Mouse (Mus musculus): ENCODE results near the gene E130309D02Rik.

Gene E130309D02Rik

GRCm38 (mm10) chr5:143311886-143312285 lies 3.3 kb downstream of the E130309D02Rik start:
- in situ Hi-C loops (cut with MboI, MseI): no loop called here

- in situ Hi-C loops (cut with MboI, MseI): no loop called here
Measured at GRCm38 (mm10) chr5:143309916-143310315, 5.2 kb downstream of the E130309D02Rik start.

- in situ Hi-C loops (cut with MboI, MseI): no loop called here
Measured at GRCm38 (mm10) chr5:143308825-143309224, 6.3 kb downstream of the E130309D02Rik start.

DNA sequence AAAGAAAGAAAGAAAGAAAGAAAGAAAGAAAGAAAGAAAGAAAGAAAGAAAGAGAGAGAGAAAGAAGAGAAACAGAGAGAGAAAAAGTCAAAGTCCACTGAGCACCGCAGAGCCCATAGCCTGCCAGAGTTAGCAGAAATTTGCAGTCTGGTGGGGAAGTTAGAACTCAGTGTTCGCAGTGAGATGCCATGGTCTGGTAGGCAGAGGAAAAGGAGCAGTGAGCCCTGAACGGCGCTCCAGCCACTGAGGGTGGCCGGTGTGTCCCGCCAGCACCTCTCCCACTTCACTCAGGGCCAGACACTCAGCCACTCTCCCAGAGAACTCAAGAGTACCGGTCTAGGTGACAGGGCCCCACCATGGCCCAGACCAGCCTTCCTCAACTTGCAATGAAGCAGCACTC lies 10.9 kb downstream of the E130309D02Rik start:
- in situ Hi-C loops (cut with MboI, MseI): no loop called here

DNA sequence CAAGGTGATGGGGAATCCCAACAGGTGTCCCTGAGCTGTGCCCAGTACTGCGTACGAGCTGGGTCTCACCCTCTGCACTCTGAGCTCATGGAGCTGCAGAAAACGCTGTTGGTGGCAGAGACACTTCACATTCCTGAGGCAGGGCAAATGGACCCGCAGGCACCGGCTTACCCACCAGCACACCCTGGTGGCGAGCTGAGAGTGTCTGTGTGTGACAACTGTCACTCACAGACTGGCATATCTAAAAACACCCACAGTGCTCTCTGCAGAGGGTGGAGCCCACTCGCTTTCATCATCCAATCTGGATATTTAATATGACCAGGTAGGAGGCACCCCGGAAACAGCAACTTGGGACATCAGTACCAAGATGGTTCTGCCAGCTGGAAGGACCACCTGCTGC lies 13.9 kb downstream of the E130309D02Rik start:
- in situ Hi-C loops (cut with MboI, MseI): no loop called here

DNA sequence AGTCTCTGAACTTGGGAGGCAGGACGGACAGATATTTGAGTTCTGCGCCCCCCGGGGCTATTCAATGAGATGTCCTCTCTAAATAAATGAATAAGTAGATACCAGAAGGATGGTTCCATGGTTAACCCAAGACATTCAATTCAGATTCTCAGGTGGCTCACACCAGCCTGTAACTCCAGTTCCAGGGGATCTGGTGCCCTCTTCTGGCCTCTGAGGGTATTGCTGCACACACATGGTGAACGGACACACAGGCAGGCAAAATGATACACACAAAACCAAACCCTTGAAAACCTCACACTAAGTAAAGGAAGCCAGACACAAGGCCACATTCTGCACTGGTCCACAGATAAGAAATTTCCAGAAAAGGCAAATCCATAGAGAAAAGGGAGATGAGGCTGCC lies 15.5 kb downstream of the E130309D02Rik start:
- in situ Hi-C loops (cut with MboI, MseI): no loop called here

- in situ Hi-C loops (cut with MboI, MseI): no loop called here
Measured at GRCm38 (mm10) chr5:143298391-143298790, 16.8 kb downstream of the E130309D02Rik start.

- in situ Hi-C loops (cut with MboI, MseI): no loop called here
Measured at GRCm38 (mm10) chr5:143297986-143298385, 17.2 kb downstream of the E130309D02Rik start.

- in situ Hi-C loops (cut with MboI, MseI): no loop called here
Measured at GRCm38 (mm10) chr5:143295330-143295729, 19.8 kb downstream of the E130309D02Rik start.

DNA sequence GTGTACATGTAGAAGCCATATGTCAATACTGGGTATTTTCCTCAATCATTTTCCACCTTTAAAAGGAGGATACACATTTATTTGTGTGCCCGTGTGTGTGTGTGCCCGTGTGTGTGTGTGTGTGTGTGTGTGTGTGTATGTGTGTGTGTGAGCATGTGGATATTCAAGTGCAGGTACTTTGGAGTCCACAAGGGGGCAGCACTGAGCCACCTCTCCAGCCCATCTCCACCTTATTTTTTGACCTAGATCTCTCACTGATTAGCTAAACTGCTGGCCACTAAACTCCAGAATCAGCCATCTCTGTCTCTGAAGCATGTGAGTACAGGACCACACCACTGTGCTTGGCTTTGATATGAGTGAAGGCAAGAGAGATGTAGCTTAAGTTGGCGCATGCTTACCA lies 20.3 kb downstream of the E130309D02Rik start:
- in situ Hi-C loops (cut with MboI, MseI): no loop called here

- in situ Hi-C loops (cut with MboI, MseI): no loop called here
Measured at GRCm38 (mm10) chr5:143293404-143293803, 21.8 kb downstream of the E130309D02Rik start, which contains the start of gene Zfp853. Gene Zfp853, minus strand, starts transcription at chr5:143293623.

- in situ Hi-C loops (cut with MboI, MseI): no loop called here
Measured at GRCm38 (mm10) chr5:143292879-143293278, 22.3 kb downstream of the E130309D02Rik start.

GRCm38 (mm10) chr5:143289299-143289698 lies 25.9 kb downstream of the E130309D02Rik start:
- in situ Hi-C loops (cut with MboI, MseI): no loop called here

GRCm38 (mm10) chr5:143288378-143288911 lies 26.7 kb downstream of the E130309D02Rik start:
- in situ Hi-C loops (cut with MboI, MseI): no loop called here

GRCm38 (mm10) chr5:143287774-143288328 lies 27.3 kb downstream of the E130309D02Rik start:
- in situ Hi-C loops (cut with MboI, MseI): no loop called here

- in situ Hi-C loops (cut with MboI, MseI): no loop called here
Measured at GRCm38 (mm10) chr5:143284762-143285161, 30.4 kb downstream of the E130309D02Rik start.

- in situ Hi-C loops (cut with MboI, MseI): no loop called here
Measured at GRCm38 (mm10) chr5:143279247-143279646, 35.9 kb downstream of the E130309D02Rik start.

- in situ Hi-C loops (cut with MboI, MseI): no loop called here
Measured at GRCm38 (mm10) chr5:143275761-143276160, 39.4 kb downstream of the E130309D02Rik start.

DNA sequence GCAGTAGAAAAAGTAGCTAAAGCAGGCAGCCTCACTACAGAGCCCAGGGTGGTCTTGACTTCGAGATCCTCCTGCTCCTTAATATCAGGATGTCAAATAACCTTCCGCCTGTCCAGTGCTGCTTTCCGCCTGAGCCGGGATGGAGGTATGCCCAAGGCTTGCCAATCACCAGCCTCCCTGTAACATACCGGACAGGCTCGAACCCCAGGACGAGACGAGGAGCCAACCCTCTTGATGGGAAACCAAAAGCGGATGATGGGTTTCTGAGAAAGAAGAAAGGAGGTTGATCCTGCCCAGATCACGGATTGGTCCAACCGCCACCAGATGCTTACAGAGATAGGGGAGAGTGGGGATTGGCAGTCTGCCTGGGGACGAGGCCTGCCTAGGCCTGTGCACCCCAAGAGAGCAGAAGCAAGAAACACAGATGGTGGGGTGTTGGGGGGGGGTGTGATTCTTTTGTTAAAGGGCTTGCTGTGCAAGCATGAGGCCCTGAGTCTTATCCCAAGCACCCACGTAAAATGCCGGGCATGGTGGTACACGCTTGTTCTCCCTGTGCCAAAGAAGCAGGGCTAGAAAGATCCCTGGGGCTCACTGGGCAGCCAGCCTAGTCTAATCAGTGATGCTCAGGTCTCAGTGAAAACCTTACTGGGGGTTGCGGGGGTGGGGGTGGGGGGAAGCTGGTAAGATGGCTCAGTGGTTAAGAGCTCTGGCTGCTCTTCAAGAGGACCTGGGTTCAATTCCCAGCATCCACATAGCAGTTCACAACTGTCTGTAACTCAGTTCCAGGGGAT lies 42.4 kb downstream of the E130309D02Rik start:
- in situ Hi-C loops (cut with MboI, MseI): no loop called here

- in situ Hi-C loops (cut with MboI, MseI): no loop called here
Measured at GRCm38 (mm10) chr5:143272108-143272507, 43.1 kb downstream of the E130309D02Rik start.

GRCm38 (mm10) chr5:143271642-143272041 lies 43.5 kb downstream of the E130309D02Rik start:
- in situ Hi-C loops (cut with MboI, MseI): no loop called here

DNA sequence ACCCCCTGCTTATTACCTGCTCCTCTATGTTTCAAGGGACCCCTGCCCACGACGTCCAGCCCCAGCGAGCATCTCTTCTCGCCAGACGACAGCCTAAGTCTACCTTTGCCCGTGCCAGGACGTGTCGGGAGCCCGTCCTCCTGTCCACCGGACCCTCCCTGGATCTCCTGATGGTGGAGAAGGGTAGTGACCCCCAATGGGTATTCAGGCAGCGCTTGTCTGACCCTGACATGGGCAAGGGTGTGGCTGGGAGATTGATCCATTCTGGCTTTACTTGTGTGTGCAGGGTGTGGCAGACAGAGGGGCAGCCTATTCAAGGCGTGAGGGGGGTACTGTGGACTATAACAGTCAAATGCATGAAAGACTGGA lies 45.0 kb downstream of the E130309D02Rik start:
- in situ Hi-C loops (cut with MboI, MseI): no loop called here
